Mouse (Mus musculus): ENCODE results near the gene Rnf157.

Gene Rnf157

GRCm38 (mm10) chr11:116294319-116294718 lies 118.5 kb downstream of the Rnf157 start:
- DNase-seq = peak; percentile 73

DNA sequence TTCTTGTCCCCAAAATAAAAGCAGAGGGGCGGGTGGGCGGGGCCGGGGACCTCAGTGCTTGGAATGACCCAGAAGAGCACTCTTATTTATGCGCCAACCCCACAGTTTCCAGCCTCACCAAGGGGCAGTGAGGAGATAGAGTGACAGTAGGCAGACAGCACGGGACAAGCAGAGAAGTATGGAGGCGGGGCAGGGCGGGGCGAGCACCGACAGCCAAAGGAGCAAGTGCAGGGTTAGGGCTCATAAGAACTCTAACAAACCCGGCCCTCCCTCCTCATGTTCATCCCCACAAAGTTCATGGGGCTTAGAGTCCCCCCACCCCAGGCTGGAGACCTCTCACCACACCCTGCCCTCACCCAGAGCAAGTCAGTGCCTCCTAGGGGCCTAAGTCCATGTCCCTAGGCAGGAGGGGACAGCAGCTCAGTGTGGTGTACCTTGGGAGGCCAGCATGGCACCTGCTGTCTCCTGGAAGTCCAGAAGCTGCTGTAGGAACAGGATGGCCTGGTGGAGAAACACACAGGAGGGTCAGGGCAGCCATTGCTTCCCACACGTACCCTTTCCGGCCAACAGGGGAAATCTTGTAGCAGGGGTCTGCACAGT lies 119.2 kb downstream of the Rnf157 start:
- DNase-seq = no peak

DNA sequence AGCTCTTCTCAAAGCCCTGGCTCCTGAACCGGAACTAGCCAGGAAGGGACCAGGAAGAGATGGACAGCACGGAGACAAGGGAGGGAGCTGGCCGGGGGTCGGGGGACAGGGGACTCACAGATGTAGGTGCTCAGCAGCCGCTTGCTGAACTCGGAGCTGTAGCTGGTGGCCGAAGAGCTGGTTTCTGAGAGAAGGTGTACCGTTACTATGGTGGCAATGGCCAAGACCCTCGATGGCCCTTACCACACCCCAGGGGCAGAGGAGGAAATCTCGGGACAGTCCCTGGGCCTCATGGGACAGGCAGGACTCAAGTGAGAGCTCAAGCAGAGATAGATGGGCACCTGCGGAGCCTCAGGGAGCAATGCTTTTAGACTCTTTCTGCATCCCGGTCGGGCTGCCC lies 120.4 kb downstream of the Rnf157 start:
- DNase-seq = no peak

DNA sequence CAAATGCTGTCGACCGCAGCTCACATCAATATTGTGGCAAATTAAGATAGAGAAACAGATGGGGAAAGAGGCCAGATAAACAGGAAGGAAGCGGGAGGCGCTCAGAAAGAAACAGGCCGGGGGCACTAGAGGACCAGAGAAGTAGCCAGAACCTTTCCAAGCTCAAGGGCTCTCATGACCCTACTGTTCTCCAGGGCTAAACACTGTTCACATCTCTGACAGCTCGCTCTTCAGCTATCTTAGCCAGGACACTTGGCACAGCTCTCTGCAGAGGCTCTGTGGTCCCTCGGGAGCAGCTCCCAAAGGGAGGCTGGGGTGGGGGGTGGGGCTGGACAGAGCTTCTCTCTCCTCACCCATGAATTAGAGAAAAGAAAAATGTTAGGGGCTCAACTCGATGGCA lies 122.3 kb downstream of the Rnf157 start:
- DNase-seq = peak; percentile 24

DNA sequence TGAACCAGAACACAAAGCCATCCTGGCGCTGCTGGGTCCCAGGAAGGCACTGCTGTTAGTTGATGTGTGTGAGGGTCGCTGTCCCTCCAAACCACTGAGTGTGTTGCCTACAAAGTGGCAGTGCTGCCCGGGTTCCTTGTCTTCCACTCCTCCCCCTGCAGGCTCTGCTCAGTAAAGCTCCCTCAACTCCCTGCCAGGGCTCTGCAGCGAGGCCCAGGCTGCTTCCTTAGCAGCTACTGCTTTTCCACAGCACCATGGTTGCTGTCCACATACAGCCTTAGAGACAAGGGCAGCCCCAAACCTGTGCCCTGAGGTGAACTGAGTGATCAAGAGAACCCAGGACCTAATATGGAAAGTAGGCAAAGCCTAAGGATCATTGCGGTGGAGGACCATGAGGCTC lies 125.5 kb downstream of the Rnf157 start:
- DNase-seq = peak; percentile 52
